Mouse (Mus musculus) cerebellum, adult 9-11 months (tissue): ENCODE results near the gene Dnah6.
A peak's percentile ranks its signal among the peaks of the same experiment; 100 is the strongest.

ENCODE experiments used
- DNase-seq: peaks from one replicate; pipeline ENCODE4 v3.0.0; 2022

Gene Dnah6

GRCm38 (mm10) chr6:73227376-73228158 lies 6.1 kb upstream of the Dnah6 start:
- no peak for DNase-seq

- DNase-seq = peak; percentile 60
These were observed 1.5 kb upstream of the Dnah6 start for GRCm38 (mm10) chr6:73222841-73223526.

GRCm38 (mm10) chr6:73221958-73222735 lies 696 bp upstream of the Dnah6 start:
- DNase-seq = no peak

- DNase-seq = no peak
These were observed 9.8 kb downstream of the Dnah6 start for GRCm38 (mm10) chr6:73211602-73212001.

GRCm38 (mm10) chr6:73211036-73211435 lies 10.4 kb downstream of the Dnah6 start:
- DNase-seq = no peak

- DNase-seq = no peak
These were observed 10.9 kb downstream of the Dnah6 start for GRCm38 (mm10) chr6:73210445-73210972.

- no peak for DNase-seq
These were observed 11.9 kb downstream of the Dnah6 start for GRCm38 (mm10) chr6:73209598-73209997.

- DNase-seq = no peak
These were observed 16.5 kb downstream of the Dnah6 start for GRCm38 (mm10) chr6:73204937-73205336.

- DNase-seq = no peak
These were observed 17.7 kb downstream of the Dnah6 start for GRCm38 (mm10) chr6:73203724-73204123.

- DNase-seq = no peak
These were observed 26.2 kb downstream of the Dnah6 start for GRCm38 (mm10) chr6:73195291-73195690.

GRCm38 (mm10) chr6:73190756-73191155 lies 30.7 kb downstream of the Dnah6 start:
- DNase-seq = no peak

- no peak for DNase-seq
These were observed 37.2 kb downstream of the Dnah6 start for GRCm38 (mm10) chr6:73184276-73184675.

GRCm38 (mm10) chr6:73182987-73183386 lies 38.5 kb downstream of the Dnah6 start:
- no peak for DNase-seq

GRCm38 (mm10) chr6:73182410-73182809 lies 39.0 kb downstream of the Dnah6 start:
- no peak for DNase-seq

- DNase-seq = no peak
These were observed 39.4 kb downstream of the Dnah6 start for GRCm38 (mm10) chr6:73182006-73182405.

GRCm38 (mm10) chr6:73175156-73175555 lies 46.3 kb downstream of the Dnah6 start:
- DNase-seq = no peak

- DNase-seq = no peak
These were observed 54.2 kb downstream of the Dnah6 start for GRCm38 (mm10) chr6:73167230-73167629.

- no peak for DNase-seq
These were observed 58.5 kb downstream of the Dnah6 start for GRCm38 (mm10) chr6:73162958-73163357.

GRCm38 (mm10) chr6:73161338-73161737 lies 60.1 kb downstream of the Dnah6 start:
- no peak for DNase-seq

GRCm38 (mm10) chr6:73155455-73155854 lies 66.0 kb downstream of the Dnah6 start:
- no peak for DNase-seq

- peak; percentile 51 for DNase-seq
These were observed 67.8 kb downstream of the Dnah6 start for GRCm38 (mm10) chr6:73153675-73154074.

- no peak for DNase-seq
These were observed 78.0 kb downstream of the Dnah6 start for GRCm38 (mm10) chr6:73143403-73143802.

- no peak for DNase-seq
These were observed 78.7 kb downstream of the Dnah6 start for GRCm38 (mm10) chr6:73142776-73143175.
